Mouse (Mus musculus) brain, embryonic 18.5 days (tissue): ENCODE data around the gene Sptlc2.
"Not testable (repeated sequence)": the region's sequence is repeated elsewhere in the genome, so short reads cannot be mapped to it uniquely, and the experiment has no call there.

ENCODE experiments used
- DNase-seq: peaks from one replicate; pipeline ENCODE4 v3.0.0-alpha.2; 2012; ENCODE audit warnings: low read depth, low spot score

The Sptlc2 gene

GRCm38 (mm10) chr12:87331053-87331456 is 57.1 kb downstream of the Sptlc2 start:
- DNase-seq, result no peak

DNA sequence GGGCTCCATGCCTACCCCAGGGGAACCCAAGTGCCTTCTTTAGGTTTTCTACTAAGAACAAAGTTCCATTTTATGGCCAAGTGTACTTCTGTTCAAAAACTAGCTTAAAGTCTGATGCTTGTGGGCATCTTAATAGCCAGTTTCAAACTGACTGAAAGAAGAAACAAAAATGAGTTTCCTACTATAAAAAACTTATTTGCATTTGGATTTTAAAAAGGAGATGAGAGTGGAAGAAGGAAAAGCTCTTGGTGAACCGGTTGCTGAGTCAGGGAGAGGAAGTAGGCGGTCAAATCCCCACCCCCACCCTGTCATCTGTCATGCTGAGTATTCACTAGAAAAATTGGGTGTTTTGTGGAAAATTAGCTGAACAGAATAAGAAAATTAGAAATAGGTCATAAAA is 57.9 kb downstream of the Sptlc2 start:
- no peak for DNase-seq

- DNase-seq, result no peak
These were observed 60.1 kb downstream of the Sptlc2 start for GRCm38 (mm10) chr12:87328025-87328424.

GRCm38 (mm10) chr12:87327610-87328009 is 60.5 kb downstream of the Sptlc2 start:
- DNase-seq, result no peak

DNA sequence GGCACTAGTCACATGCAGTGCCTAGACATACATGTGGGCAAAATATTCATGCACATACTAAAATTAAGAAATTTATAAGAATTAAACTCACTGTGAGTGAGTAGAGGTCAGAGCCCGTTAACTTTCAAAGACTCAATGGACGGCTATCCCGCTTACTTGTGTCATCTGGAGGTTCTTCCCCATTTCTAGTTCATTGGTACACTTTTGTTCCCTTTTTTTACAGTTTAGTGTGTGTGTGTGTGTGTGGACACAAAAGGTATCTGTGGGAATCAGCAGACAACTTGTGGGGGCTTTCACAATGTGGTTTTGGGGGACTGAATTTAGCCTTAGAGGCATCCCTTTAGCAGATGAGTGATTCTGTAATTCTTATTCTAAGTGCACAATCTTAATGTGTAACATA is 62.7 kb downstream of the Sptlc2 start:
- no peak for DNase-seq

DNA sequence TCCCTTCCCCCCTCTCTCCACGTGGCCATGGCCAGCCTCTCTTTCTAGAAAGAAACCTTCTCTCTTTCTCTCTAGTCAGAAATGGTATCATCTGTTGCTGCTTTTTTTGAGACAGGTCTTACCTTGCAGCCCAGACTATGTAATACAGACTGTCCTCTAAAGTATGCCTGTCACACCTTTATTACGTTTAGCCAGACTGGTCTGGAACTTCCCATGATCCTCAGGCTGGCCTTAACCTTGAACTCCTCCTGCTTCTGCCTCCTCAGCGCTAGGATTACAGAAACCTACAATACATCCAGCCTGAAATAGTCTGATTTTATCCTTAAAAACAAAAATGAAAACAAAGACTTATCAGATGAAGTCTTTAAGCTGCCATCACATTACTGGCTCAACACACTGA is 68.9 kb downstream of the Sptlc2 start:
- no peak for DNase-seq

- DNase-seq, result no peak
These were observed 70.2 kb downstream of the Sptlc2 start for GRCm38 (mm10) chr12:87317951-87318350.

DNA sequence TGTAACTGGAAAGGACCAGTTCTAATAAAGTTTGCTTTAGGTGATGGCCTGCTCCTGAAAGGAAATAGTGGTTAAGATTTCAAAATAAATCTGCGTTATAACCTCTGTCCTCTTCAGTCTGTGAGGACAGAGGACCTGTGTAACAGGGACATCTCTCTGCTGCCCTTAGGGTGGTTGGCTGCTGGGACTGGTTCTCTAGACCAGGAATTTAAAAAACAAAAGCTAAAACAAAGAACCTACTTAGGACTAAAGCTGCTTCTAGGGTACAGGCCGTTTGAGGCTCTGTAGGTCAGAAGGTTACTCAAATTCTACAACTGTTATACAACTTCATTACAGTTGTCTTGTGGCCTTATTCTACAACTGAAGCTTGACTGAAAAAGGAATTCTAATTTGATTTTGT is 75.1 kb downstream of the Sptlc2 start:
- DNase-seq, result no peak

DNA sequence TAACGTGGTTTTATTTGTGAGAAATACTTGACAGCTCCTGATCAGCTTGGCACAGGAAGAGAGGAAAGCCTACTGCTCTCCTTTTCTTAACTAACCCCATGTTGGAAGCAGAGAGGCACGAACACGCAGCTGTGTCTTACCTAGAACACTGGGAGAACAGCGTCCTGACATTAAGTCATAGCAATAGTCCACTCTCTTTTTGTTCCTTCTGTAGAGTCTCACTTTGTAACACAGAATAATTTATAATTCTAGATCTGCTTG is 81.6 kb downstream of the Sptlc2 start:
- not testable (repeated sequence) for DNase-seq

DNA sequence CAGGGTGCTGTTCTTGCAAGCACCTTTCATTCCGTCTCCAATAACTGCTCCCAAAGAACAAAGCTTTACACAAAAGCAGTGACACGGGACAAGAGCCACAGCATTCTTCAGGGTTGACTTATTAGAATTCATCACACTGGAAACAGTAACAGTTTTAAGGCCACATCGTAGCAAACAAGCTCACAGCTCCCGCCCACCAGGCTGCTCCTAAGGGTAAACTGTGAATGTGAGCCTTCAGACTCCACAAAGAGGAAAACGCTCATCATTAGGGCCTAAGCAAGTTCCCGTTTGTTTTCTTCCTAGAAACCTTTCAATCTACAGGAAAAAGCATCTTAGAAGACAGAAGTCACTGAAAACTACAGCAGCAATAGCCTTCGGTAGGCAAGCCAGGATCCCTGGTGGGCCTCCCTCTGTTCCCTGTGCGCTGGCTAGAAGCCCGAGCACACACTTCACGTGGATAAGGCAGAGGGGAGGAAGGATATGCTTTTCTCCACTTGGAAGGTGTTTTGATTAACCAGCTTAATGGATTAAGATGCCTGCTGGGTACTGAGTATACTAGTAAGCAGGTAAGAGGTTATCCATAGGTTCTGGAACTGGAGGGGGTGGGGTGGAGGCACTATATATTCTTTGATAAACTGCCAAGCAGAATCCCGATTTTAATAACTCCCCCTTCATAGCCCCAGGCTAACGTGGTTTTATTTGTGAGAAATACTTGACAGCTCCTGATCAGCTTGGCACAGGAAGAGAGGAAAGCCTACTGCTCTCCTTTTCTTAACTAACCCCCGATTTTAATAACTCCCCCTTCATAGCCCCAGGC is 82.2 kb downstream of the Sptlc2 start:
- DNase-seq, result no peak

DNA sequence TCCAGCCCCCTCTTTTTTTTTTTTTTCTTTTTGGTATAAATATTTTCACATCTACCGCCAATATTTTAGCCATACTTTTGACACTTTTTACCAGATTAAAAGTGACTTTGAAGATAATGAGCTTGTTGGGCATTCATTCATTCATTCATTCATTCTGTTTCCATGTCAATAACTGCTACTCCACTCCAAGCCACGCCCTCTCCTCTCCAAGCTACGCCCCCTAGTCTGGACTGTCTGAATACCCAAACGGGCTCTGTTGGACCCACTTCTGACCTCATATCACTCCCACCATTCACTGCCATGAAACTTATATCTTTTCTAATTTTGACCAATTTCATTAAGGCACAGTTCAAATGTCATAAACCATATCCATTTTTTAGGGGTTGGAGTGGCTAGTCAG is 87.0 kb downstream of the Sptlc2 start:
- DNase-seq, result no peak

DNA sequence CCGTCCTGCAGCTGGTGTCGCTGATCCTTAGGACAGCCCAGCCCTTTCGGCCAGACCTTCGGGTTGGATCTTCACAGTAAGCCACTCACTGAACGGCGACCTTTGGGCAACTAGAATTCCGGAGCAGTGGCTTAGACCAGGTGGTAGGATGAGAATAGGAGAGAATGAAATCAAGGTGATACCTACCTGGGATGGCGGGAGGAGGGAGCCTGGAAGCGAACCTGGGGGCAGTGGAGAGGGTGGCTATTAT is 87.8 kb downstream of the Sptlc2 start:
- DNase-seq, result no peak

- no peak for DNase-seq
These were observed 88.3 kb downstream of the Sptlc2 start, which contains the start of gene Ism2 for GRCm38 (mm10) chr12:87299657-87300440. Gene Ism2 (minus strand): TSS chr12:87299705.

- DNase-seq, result no peak
These were observed 89.0 kb downstream of the Sptlc2 start for GRCm38 (mm10) chr12:87299037-87299656.

DNA sequence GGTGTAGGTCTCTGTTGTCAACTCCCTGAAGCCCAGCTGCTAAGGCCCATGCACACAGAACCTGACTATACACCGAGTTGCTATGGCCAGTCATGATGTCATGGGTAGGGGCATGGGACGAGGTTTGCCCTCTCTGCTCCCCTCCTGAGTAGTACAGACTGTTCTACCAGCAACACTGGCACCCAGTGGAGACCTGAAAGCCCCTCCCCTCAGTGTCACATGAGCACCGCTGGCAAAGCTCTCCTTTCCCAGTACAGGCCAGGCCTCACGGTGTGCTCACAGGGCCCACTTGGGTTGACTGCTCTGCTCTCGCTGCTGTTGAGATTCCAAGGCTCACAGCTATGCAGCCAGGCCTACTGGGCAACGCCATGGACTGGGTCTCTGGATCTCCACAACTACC is 94.2 kb downstream of the Sptlc2 start:
- no peak for DNase-seq

DNA sequence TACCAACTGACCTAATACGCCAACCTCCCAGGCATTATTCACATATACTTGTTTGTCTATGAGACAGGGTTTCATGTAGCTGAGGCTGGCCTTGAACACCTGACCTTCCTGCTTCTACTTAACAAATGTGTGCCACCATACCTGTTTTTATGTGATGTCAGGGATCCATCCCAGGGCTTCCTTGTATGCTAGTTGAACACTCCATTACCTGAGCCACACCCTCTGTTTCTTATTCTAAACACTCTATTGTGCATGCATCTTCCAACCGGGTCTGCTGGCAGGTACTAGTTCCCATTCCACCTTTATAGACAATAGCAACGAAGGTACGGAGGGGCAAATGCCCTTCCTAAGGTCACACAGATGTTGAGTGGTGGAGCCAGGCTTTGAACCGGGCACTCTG is 99.1 kb downstream of the Sptlc2 start:
- DNase-seq, result no peak

GRCm38 (mm10) chr12:87284726-87285125 is 103.4 kb downstream of the Sptlc2 start:
- no peak for DNase-seq

GRCm38 (mm10) chr12:87284268-87284667 is 103.9 kb downstream of the Sptlc2 start:
- DNase-seq, result no peak

DNA sequence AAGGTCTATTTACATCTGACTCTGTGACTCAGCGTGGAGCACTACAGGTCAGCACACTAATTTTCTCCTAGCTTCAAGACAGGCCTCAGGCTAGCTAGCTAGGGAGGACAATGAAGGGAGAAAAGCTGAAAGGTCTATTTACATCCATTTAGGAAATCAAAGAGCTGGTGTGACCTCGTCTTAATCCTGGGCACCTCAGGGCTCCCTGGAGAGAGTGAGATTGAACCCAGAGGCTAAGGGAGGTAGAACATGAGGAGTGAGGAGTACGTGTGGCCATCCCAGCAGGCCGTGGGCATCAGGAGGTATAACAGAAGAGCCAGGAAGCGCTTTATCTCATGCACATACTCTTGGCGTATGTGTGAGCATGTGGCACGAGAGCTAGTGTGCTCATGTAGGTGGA is 104.4 kb downstream of the Sptlc2 start:
- DNase-seq, result no peak

DNA sequence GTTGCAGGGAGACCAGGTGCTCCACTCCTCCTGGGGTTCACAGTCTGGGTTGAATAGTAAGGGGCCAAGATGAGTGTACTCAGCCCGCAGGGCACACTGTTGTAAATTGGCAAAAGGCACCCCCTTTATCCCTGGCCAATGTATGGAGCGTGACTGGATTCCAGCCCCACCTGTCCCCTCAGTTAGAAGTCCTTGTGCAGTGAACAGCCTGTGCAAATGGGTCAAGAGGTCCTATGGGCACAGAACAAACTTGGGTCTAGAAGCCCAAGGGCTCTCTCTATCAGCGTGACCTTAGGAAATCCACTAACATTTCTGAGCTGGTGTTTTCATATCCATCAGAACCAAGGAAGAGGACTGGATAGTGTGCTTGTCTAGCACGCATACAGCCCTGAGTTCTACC is 105.4 kb downstream of the Sptlc2 start:
- no peak for DNase-seq

GRCm38 (mm10) chr12:87281766-87282165 is 106.4 kb downstream of the Sptlc2 start:
- no peak for DNase-seq

GRCm38 (mm10) chr12:87279879-87280278 is 108.3 kb downstream of the Sptlc2 start:
- no peak for DNase-seq

DNA sequence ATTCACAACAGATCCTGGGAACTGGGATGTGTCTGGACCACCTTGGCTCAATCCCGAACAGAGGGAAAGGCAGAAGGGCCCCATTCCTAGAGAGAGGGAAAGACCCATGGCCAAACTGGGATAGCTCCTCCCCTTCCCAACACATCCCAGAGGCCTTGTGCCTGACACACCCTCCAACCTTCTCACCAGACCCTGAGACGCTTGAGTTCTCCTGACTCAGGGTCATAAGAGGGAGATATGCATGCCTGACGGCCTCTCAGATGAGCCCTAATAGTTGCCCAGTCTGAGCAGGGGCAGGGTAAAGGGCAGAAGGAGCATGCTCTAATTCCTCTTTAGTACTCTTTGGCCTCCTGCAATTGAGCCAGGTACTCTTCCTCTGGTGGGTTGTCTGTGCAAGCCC is 108.8 kb downstream of the Sptlc2 start:
- DNase-seq, result no peak
